ENCODE assay signal across 15 mouse cellular contexts in genomic region chr17:71673092-71673491, GRCm38 (mm10). TPM values are rescaled to one million over a fixed set of nuclear protein-coding genes. Genes with fewer than 3 reads are reported as not detected.
A peak's percentile ranks its signal among the peaks of the same experiment; 100 is the strongest.
DNase-seq lines count a peak whose midpoint lies in the region; ATAC-seq lines count a peak whose summit lies in the region.
"Had no signal": no experiment of that assay in that cellular context is flagged by ENCODE, and none has a peak within 500 bp of the region (broad histone marks: within the 10 kb centered on the region; RNA-seq: fewer than 3 reads in every experiment).

Gene Togaram2 (plus strand): TSS chr17:71673261.

- H3K27me3 ChIP-seq in hindbrain, embryonic 14.5 days (ENCODE audit: control insufficient read depth, insufficient read depth, low read length), result no peaks in the 10 kb centered on the region
- H3K27me3 ChIP-seq in hindbrain, embryonic 11.5 days (ENCODE audit: control insufficient read depth, insufficient read depth, low read length), result no peaks in the 10 kb centered on the region
- no peaks in the 10 kb centered on the region for H3K27me3 ChIP-seq in limb, embryonic 15.5 days
- H3K27me3 ChIP-seq in stomach, embryonic 16.5 days (ENCODE audit: control insufficient read depth, insufficient read depth, low read length), result no peaks in the 10 kb centered on the region

- H3K27ac ChIP-seq in hindbrain, embryonic 14.5 days, result no peak within 1 kb of the TSS
- H3K27ac ChIP-seq in hindbrain, embryonic 11.5 days (ENCODE audit: low read depth, low read length), result no peak within 1 kb of the TSS
- H3K27ac ChIP-seq in limb, embryonic 15.5 days, result no peak within 1 kb of the TSS
- no peak within 1 kb of the TSS; the same call in 1 of the 2 replicates for H3K27ac ChIP-seq in stomach, embryonic 16.5 days (ENCODE audit: low read length)
- H3K27ac ChIP-seq: macrophage had no signal

- WGBS in hindbrain, embryonic 14.5 days, result 44% methylated on average over 9 of the region's 9 CpGs
- 66% methylated on average over 9 of the region's 9 CpGs for WGBS in hindbrain, embryonic 11.5 days
- 62% methylated on average over 9 of the region's 9 CpGs for WGBS in limb, embryonic 15.5 days
- 40% methylated on average over 9 of the region's 9 CpGs for WGBS in stomach, embryonic 16.5 days

- H3K4me1 ChIP-seq in hindbrain, embryonic 14.5 days (replicated peaks; ENCODE audit: control insufficient read depth, insufficient read depth, low read length), result no peaks in the 10 kb centered on the region; the same call in 1 of the 2 replicates
- no peaks in the 10 kb centered on the region; the same call in 1 of the 2 replicates for H3K4me1 ChIP-seq in hindbrain, embryonic 11.5 days (replicated peaks; ENCODE audit: control insufficient read depth, insufficient read depth, low read length)
- H3K4me1 ChIP-seq in limb, embryonic 15.5 days, result no peaks in the 10 kb centered on the region
- H3K4me1 ChIP-seq in stomach, embryonic 16.5 days (ENCODE audit: control insufficient read depth, insufficient read depth, low read length), result peaks cover 11% of the 10 kb centered on the region

- peak; percentile 5; the same call in 1 of the 2 replicates for ATAC-seq in hindbrain, embryonic 14.5 days (ENCODE audit: low FRiP score)
- no peak for ATAC-seq in hindbrain, embryonic 11.5 days (ENCODE audit: low FRiP score)
- peak; percentile 21; the same call in 1 of the 2 replicates for ATAC-seq in limb, embryonic 15.5 days (ENCODE audit: insufficient number of reproducible peaks, low FRiP score, low TSS enrichment, low read depth)
- peak; percentile 19; the same call in 1 of the 2 replicates for ATAC-seq in stomach, embryonic 16.5 days (ENCODE audit: insufficient read depth, low FRiP score)

- no peak within 1 kb of the TSS for H3K9ac ChIP-seq in hindbrain, embryonic 14.5 days
- H3K9ac ChIP-seq in hindbrain, embryonic 11.5 days (ENCODE audit: low read depth, low read length), result no peak within 1 kb of the TSS
- H3K9ac ChIP-seq in limb, embryonic 15.5 days, result no peak within 1 kb of the TSS
- peak within 1 kb of the TSS; percentile 9; the same call in 1 of the 2 replicates for H3K9ac ChIP-seq in stomach, embryonic 16.5 days (ENCODE audit: low read length)

- no peak for DNase-seq in hindbrain, embryonic 14.5 days (ENCODE audit: low spot score)
- DNase-seq in hindbrain, embryonic 11.5 days (ENCODE audit: low spot score), result no peak
- peak; percentile 9 for DNase-seq in ovary, postnatal 10 days (ENCODE audit: low spot score)
- DNase-seq in ovary, adult 18-20 months (ENCODE audit: low spot score), result no peak
- no peak for DNase-seq in urinary bladder, postnatal 10 days (ENCODE audit: low spot score)
- no peak for DNase-seq in frontal cortex, postnatal 25 days (ENCODE audit: low spot score in 2 of 2)
- DNase-seq: gastrocnemius, postnatal 14 days; heart, postnatal 10 days; kidney, adult 8-10 months; right cerebral cortex, adult 18-20 months; thymus, postnatal 25 days had no signal

- H3K9me3 ChIP-seq in hindbrain, embryonic 14.5 days (ENCODE audit: control insufficient read depth, low read length), result no peaks in the 10 kb centered on the region
- no peaks in the 10 kb centered on the region for H3K9me3 ChIP-seq in hindbrain, embryonic 11.5 days (ENCODE audit: control insufficient read depth, low read length)
- no peaks in the 10 kb centered on the region for H3K9me3 ChIP-seq in limb, embryonic 15.5 days
- H3K9me3 ChIP-seq in stomach, embryonic 16.5 days (replicated peaks; ENCODE audit: control insufficient read depth, low read length), result no peaks in the 10 kb centered on the region

- no peak within 1 kb of the TSS for H3K4me3 ChIP-seq in hindbrain, embryonic 14.5 days (replicated peaks; ENCODE audit: low read length)
- no peak within 1 kb of the TSS for H3K4me3 ChIP-seq in hindbrain, embryonic 11.5 days (ENCODE audit: low read depth, low read length)
- no peak within 1 kb of the TSS for H3K4me3 ChIP-seq in limb, embryonic 15.5 days
- H3K4me3 ChIP-seq in stomach, embryonic 16.5 days (replicated peaks; ENCODE audit: low read length), result no peak within 1 kb of the TSS
- H3K4me3 ChIP-seq: myocyte had no signal

- H3K36me3 ChIP-seq in hindbrain, embryonic 14.5 days (replicated peaks; ENCODE audit: control insufficient read depth, insufficient read depth), result no peaks in the 10 kb centered on the region
- H3K36me3 ChIP-seq in hindbrain, embryonic 11.5 days (ENCODE audit: control insufficient read depth, insufficient read depth, low read length), result no peaks in the 10 kb centered on the region
- no peaks in the 10 kb centered on the region for H3K36me3 ChIP-seq in limb, embryonic 15.5 days
- no peaks in the 10 kb centered on the region for H3K36me3 ChIP-seq in stomach, embryonic 16.5 days (ENCODE audit: control insufficient read depth, insufficient read depth, low read length)

- H3K4me2 ChIP-seq in hindbrain, embryonic 14.5 days (replicated peaks), result no peak within 1 kb of the TSS
- no peak within 1 kb of the TSS for H3K4me2 ChIP-seq in hindbrain, embryonic 11.5 days (replicated peaks; ENCODE audit: low read depth, low read length)
- H3K4me2 ChIP-seq in limb, embryonic 15.5 days, result no peak within 1 kb of the TSS
- H3K4me2 ChIP-seq in stomach, embryonic 16.5 days (ENCODE audit: low read depth, low read length), result no peak within 1 kb of the TSS

RNA-seq across cellular contexts. Expression of gene Togaram2, which starts in this region (rescaled TPM):
- polyA plus RNA-seq in hindbrain, embryonic 14.5 days (2014; fragmentation: Nextera tagmentation; extraction: Ambion mirVana), result 1.0 TPM in 2 replicates
- polyA plus RNA-seq in hindbrain, embryonic 11.5 days (2014; fragmentation: Nextera tagmentation; extraction: Ambion mirVana), result not detected in 2 replicates
- polyA plus RNA-seq in limb, embryonic 15.5 days (2015; fragmentation: Nextera tagmentation; extraction: Ambion mirVana), result 0.29 and 0.50 TPM in 2 replicates
- polyA plus RNA-seq in stomach, embryonic 16.5 days (2015; fragmentation: Nextera tagmentation; extraction: Ambion mirVana), result 0.75 and 1.2 TPM in 2 replicates
- polyA plus RNA-seq: macrophage had no signal

Comparison
In these comparisons a context has a peak if more than half of its experiments do, and no peak if none do; other contexts are left out.
1. Peak in ATAC-seq in limb, embryonic 15.5 days; RNA of the gene not detected or under 1 TPM.